Mouse (Mus musculus): ENCODE results near the gene Phf21b. TPM values are rescaled to one million over a fixed set of nuclear protein-coding genes. Genes with fewer than 3 reads are reported as not detected.
"Not testable (repeated sequence)": the region's sequence is repeated elsewhere in the genome, so short reads cannot be mapped to it uniquely, and the experiment has no call there.

The Phf21b gene
- polyA plus RNA-seq, 1 experiment from 2014 or later, result 1.2 TPM

DNA sequence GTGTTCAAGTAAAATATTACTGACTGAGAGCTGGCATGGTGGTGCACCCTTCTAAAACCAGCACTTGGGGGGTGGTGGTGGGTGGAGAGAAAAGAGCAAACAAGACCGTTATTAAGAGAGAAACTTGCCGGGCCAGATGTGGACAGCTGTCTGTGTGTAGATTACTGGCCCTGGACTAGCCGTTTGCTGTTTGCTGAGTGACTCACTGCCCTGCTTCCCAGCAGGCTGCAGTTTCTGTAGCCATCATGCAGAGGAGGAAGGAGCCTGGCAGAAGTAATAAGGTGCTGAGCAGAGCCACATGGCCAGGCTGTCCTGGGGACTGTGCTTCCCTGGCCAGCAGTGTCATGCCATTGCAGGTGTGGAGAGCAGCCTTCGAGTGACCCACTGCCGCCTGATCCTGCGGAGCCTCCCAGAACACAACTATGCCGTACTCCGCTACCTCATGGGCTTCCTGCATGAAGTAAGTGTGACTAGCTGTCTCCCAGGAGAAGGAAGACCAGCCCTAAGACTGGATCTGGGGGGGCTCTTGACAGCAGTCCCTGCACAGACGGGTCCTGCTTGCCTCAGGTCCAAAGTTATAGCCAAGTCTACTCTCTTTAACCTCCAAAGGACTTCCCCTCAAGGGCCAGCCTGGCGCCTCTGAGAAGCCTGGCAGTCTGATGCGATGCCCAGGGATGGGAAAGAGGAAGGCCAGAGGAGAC lies 86.1 kb downstream of the Phf21b start:
- Histone ChIP-seq H3K27ac (replicated peaks) (no peak overlapping the region), H3K4me2 (replicated peaks) (no peak overlapping the region), H3K9me3 (replicated peaks) (no peaks in the 10 kb centered on the region), H3K36me3 (no peaks in the 10 kb centered on the region), H3K27me3 (no peaks in the 10 kb centered on the region), H3K9ac (no peak overlapping the region), H3K4me1 (peaks cover 18% of the 10 kb centered on the region), H3K4me3 (replicated peaks) (no peak overlapping the region)
- ATAC-seq (ENCODE audit: insufficient number of reproducible peaks, low FRiP score, low TSS enrichment, low read depth), result no peak
- WGBS, result 72% methylated on average over 11 of the region's 11 CpGs

DNA sequence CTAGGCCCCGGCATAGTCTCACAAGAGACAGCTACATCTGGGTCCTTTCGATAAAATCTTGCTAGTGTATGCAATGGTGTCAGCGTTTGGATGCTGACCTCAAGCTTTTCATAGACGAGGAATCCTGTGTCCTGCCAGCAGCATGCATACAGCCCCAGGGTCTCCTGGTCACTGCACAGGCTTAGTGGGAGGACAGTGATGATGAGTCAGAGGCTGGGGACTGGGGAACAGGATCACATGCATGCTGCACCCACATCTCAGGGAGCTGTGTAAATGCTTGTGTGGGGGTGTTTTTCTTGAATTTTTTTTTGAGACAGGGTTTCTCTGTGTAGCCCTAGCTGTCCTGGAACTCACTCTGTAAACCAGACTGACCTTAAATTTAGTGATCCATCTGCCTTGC lies 87.3 kb downstream of the Phf21b start:
- WGBS, result 79% methylated on average over 4 of the region's 4 CpGs
- H3K4me3 ChIP-seq (replicated peaks); H3K36me3 ChIP-seq; H3K9ac ChIP-seq; ATAC-seq (ENCODE audit: insufficient number of reproducible peaks, low FRiP score, low TSS enrichment, low read depth); H3K4me2 ChIP-seq (replicated peaks); H3K27me3 ChIP-seq; H3K27ac ChIP-seq (replicated peaks); H3K9me3 ChIP-seq (replicated peaks): not testable (repeated sequence)
- H3K4me1 ChIP-seq, result peaks cover 18% of the 10 kb centered on the region

DNA sequence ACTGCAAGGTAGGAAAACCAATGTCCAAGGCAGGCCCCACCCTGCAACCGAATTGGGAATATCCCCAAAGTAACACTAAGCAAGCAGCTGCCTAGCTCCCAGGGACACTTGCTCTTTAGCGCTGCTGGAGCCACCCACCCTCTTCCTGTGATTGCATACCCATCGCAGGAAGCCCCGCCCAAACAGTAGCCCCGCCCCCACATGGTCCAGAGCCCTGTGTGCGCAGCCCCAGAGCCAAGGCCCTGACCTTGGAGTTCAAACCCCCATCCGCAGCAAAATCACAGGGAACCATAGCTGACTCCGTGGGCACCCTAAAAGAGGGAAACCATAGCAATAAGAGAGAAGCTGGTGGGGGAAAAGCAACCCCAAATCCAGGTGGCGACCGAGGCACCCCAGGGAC lies 89.2 kb downstream of the Phf21b start:
- no peak for ATAC-seq (ENCODE audit: insufficient number of reproducible peaks, low FRiP score, low TSS enrichment, low read depth)
- Histone ChIP-seq H3K9me3 (replicated peaks) (no peaks in the 10 kb centered on the region), H3K27me3 (no peaks in the 10 kb centered on the region), H3K27ac (replicated peaks) (no peak overlapping the region), H3K36me3 (no peaks in the 10 kb centered on the region), H3K9ac (no peak overlapping the region), H3K4me3 (replicated peaks) (no peak overlapping the region), H3K4me1 (peaks cover 4% of the 10 kb centered on the region), H3K4me2 (replicated peaks) (no peak overlapping the region)
- WGBS, result 43% methylated on average over 10 of the region's 10 CpGs

DNA sequence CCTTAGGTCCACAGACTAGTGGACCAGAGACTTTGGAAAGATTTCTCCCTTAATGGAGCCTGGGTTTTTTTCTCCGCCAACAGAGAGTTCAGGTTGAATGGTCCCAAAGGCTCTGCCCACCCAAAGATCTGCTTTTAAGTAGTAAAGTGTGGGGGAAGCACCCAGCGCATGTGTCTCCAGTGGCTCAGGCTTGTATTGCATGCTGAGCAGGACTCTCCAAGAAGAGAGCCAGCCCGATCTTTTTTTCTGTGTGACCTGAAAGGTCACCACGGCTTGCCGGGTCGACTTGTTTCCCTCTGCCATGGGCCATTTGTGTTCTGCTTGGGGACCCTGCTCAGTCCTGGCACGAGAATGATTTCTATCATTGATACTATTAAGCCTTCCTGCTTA lies 92.4 kb downstream of the Phf21b start:
- 0 out of 2 replicates have a peak, but pooled peaks cover 5% of the 10 kb centered on the region for H3K9me3 ChIP-seq (replicated peaks)
- no peak overlapping the region for H3K4me3 ChIP-seq (replicated peaks)
- WGBS, result 30% methylated on average over 7 of the region's 7 CpGs
- H3K9ac ChIP-seq, result no peak overlapping the region
- no peak overlapping the region for H3K4me2 ChIP-seq (replicated peaks)
- no peaks in the 10 kb centered on the region for H3K36me3 ChIP-seq
- no peak for ATAC-seq (ENCODE audit: insufficient number of reproducible peaks, low FRiP score, low TSS enrichment, low read depth)
- no peaks in the 10 kb centered on the region for H3K27me3 ChIP-seq
- no peak overlapping the region for H3K27ac ChIP-seq (replicated peaks)
- no peaks in the 10 kb centered on the region for H3K4me1 ChIP-seq

DNA sequence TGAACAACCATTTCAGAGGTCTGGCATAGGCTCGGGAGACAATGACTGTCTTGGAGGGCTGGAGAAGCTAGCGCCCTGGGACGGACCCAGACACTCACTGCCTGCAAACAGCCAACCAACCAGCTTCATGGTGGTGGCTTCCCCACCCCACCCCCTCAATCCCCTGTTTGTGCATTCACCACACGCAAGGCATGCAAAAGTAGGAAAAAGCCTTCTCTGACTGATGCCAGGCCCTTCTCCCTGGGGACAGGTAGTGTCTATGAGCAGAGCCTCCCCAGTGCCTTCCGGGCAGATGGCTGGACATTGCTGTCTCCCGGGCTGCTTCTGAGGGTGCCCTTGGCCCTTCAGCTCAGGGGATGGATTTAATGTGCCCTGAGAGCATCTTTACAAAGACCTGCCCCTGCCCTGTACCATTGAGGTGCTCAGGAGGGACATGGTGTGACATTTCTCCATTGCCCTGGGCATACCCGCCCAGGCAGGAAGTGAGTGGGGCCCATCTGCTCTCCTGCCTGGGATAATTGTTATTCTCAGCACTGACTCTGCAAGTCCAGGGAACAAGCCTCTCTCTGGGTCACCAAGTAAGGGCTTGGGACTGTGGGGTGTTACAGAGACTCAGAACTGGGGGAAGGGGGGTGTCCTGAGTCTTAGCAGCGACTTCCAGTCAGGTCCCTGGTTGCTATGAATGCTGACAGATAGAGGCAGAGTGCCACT lies 93.0 kb downstream of the Phf21b start:
- Histone ChIP-seq H3K27ac (replicated peaks) (no peak overlapping the region), H3K36me3 (no peaks in the 10 kb centered on the region), H3K4me3 (replicated peaks) (no peak overlapping the region), H3K9ac (no peak overlapping the region), H3K9me3 (replicated peaks) (0 out of 2 replicates have a peak, but pooled peaks cover 5% of the 10 kb centered on the region), H3K4me1 (no peaks in the 10 kb centered on the region), H3K27me3 (peaks cover 4% of the 10 kb centered on the region; the same call in 1 of the 2 replicates), H3K4me2 (replicated peaks) (no peak overlapping the region)
- 74% methylated on average over 8 of the region's 8 CpGs for WGBS
- no peak for ATAC-seq (ENCODE audit: insufficient number of reproducible peaks, low FRiP score, low TSS enrichment, low read depth)

DNA sequence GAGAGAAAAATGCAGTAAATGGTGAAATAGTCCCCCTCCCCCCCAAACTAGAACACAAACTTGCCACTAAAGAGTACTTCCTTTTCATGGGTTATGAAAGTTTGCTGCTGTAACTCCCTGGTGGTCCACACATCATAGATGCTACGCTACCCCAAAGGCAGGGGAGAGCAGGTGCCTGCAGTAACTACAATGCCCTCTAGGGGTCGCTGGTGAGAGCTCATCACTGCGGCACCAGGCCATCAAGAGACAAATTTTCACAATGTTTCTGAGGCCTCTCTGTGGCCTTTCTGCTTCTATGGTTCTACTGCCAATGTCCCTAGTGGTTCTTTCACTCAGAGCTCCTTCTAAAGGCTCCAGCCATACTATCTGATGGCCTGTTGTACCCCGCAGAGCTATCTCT lies 97.4 kb downstream of the Phf21b start:
- Histone ChIP-seq H3K9me3 (replicated peaks) (0 out of 2 replicates have a peak, but pooled peaks cover 5% of the 10 kb centered on the region), H3K36me3 (no peaks in the 10 kb centered on the region), H3K27ac (replicated peaks) (no peak overlapping the region), H3K9ac (no peak overlapping the region), H3K4me1 (peaks cover 16% of the 10 kb centered on the region), H3K27me3 (peaks cover 11% of the 10 kb centered on the region; the same call in 1 of the 2 replicates), H3K4me3 (replicated peaks) (no peak overlapping the region), H3K4me2 (replicated peaks) (no peak overlapping the region)
- WGBS, result 41% methylated on average over 4 of the region's 4 CpGs
- ATAC-seq (ENCODE audit: insufficient number of reproducible peaks, low FRiP score, low TSS enrichment, low read depth), result no peak

DNA sequence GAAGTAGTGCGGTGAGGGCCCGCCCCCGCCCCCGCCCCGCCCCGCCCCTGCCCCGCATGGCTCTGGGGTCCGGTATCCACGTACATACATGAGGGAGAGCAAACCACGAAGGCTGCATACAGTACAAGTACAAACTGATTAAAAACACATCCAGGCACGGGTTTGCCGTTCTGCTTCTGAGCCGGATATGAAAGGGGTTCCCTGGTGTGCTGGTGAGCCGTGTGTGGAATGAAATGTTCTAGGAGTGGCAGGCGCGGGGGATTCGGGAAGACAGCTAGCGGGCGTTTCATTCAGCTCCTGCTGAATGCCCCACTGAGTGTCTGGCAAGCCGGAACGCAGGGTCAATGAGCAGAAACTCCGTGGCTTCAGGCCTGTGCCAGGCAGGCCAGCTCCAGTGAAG lies 99.4 kb downstream of the Phf21b start:
- Histone ChIP-seq H3K27me3 (peaks cover 11% of the 10 kb centered on the region; the same call in 1 of the 2 replicates), H3K4me1 (peaks cover 16% of the 10 kb centered on the region), H3K9me3 (replicated peaks) (0 out of 2 replicates have a peak, but pooled peaks cover 5% of the 10 kb centered on the region), H3K4me2 (replicated peaks) (peak overlapping the region; percentile 54), H3K9ac (no peak overlapping the region), H3K36me3 (no peaks in the 10 kb centered on the region), H3K4me3 (replicated peaks) (peak overlapping the region; percentile 28), H3K27ac (replicated peaks) (peak overlapping the region; percentile 55; the same call in 1 of the 2 replicates)
- 3% methylated on average over 22 of the region's 22 CpGs for WGBS
- no peak for ATAC-seq (ENCODE audit: insufficient number of reproducible peaks, low FRiP score, low TSS enrichment, low read depth)

DNA sequence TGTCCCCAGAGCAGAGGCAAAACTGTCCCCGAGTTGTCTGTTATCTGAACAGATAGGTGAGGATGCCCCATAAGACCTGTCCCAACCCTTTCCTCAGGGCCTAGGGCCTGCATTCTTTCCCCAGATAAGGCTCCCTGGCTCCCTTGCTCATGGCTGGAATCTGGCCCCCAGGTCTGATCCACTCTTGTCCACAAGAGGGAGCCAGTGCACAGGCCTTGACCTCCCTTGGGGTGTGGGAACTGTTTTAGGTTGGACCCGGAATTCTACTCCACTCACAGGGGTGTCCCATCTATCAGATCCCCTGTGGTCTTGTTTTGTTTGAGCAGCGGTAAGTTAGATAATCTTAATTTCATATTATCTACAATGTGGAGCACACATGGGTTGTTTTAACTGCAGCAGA lies 100.9 kb downstream of the Phf21b start:
- no peak overlapping the region for H3K9ac ChIP-seq
- H3K27me3 ChIP-seq, result peaks cover 11% of the 10 kb centered on the region; the same call in 1 of the 2 replicates
- H3K9me3 ChIP-seq (replicated peaks), result 0 out of 2 replicates have a peak, but pooled peaks cover 5% of the 10 kb centered on the region
- H3K4me1 ChIP-seq, result peaks cover 16% of the 10 kb centered on the region
- H3K4me2 ChIP-seq (replicated peaks), result no peak overlapping the region
- no peak overlapping the region for H3K27ac ChIP-seq (replicated peaks)
- 6% methylated on average over 3 of the region's 3 CpGs for whole genome bisulfite sequencing
- ATAC-seq (ENCODE audit: insufficient number of reproducible peaks, low FRiP score, low TSS enrichment, low read depth), result no peak
- H3K4me3 ChIP-seq (replicated peaks), result no peak overlapping the region
- H3K36me3 ChIP-seq, result no peaks in the 10 kb centered on the region

DNA sequence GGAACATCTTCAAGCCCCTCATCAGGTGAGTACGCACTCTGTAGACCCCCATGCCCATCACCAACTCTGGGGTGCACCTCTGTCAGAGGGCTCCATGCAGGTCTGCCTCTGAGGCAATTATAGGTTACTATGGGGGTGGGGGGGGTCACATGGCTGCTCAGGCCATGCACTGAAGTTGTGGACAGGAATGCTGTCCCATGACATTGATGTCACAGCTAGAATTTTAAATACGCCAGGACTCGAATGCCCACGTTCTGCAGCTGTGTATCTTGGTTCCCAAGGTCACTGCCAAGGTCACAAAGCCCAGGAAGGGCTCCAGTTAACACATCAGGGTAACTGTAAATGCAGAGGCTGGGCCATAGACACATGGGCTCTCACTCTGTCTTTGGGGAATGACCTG lies 110.0 kb downstream of the Phf21b start:
- Histone ChIP-seq H3K36me3 (no peaks in the 10 kb centered on the region), H3K4me1 (no peaks in the 10 kb centered on the region), H3K4me2 (replicated peaks) (no peak overlapping the region), H3K9ac (no peak overlapping the region), H3K27me3 (no peaks in the 10 kb centered on the region), H3K27ac (replicated peaks) (no peak overlapping the region), H3K4me3 (replicated peaks) (no peak overlapping the region), H3K9me3 (replicated peaks) (no peaks in the 10 kb centered on the region)
- no peak for ATAC-seq (ENCODE audit: insufficient number of reproducible peaks, low FRiP score, low TSS enrichment, low read depth)
- WGBS, result 85% methylated on average over 4 of the region's 4 CpGs

DNA sequence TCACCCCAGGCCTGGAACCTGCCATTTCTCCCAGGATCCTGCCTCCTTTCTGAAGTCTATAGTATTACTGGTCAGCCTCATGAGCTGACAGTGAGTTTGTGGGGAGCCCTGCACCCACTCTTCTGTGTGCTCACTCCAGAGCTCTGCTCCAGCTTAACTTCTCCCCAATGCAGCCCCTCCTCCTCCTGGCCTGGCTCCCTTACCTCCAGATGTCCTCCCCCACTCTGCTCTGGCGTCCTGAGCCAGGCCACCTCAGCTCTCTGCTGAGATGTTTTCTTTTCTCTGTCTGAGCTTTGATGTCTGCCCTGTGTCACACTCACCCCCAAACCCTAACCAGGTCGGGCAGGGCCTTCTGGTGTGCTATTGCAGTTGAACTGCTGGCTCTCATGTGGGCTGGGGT lies 111.5 kb downstream of the Phf21b start:
- Histone ChIP-seq H3K27me3 (no peaks in the 10 kb centered on the region), H3K9ac (no peak overlapping the region), H3K36me3 (no peaks in the 10 kb centered on the region), H3K4me2 (replicated peaks) (no peak overlapping the region), H3K27ac (replicated peaks) (no peak overlapping the region), H3K9me3 (replicated peaks) (no peaks in the 10 kb centered on the region), H3K4me1 (no peaks in the 10 kb centered on the region), H3K4me3 (replicated peaks) (no peak overlapping the region)
- no peak for ATAC-seq (ENCODE audit: insufficient number of reproducible peaks, low FRiP score, low TSS enrichment, low read depth)
- WGBS, result 19% methylated on average over 2 of the region's 2 CpGs

DNA sequence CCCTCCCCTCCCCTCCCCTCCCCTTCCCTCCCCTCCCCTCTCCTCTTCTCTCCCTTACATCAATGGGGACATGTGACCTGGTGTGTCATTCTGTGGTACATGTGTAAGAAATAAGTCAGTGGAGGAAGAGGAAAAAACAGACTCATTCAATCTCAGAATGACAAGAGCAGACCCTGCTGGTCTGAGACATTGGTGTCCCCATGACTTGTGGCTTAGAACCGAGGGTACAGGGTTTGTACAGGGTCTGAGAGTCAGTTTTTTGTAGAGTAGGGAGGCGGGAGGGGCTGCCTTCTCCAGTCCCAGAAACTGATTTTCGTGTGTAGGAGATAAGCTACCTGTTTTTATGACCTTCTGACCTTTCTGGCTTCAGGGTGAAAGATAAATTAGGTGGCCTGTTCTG lies 112.5 kb downstream of the Phf21b start:
- Histone ChIP-seq H3K27me3 (no peaks in the 10 kb centered on the region), H3K4me1 (no peaks in the 10 kb centered on the region), H3K36me3 (no peaks in the 10 kb centered on the region), H3K27ac (replicated peaks) (no peak overlapping the region), H3K9ac (no peak overlapping the region), H3K4me3 (replicated peaks) (no peak overlapping the region), H3K9me3 (replicated peaks) (no peaks in the 10 kb centered on the region), H3K4me2 (replicated peaks) (no peak overlapping the region)
- ATAC-seq (ENCODE audit: insufficient number of reproducible peaks, low FRiP score, low TSS enrichment, low read depth), result no peak
- whole genome bisulfite sequencing, result 12% methylated on average over 3 of the region's 3 CpGs
